Mouse (Mus musculus): ENCODE measurements at regions not wholly inside any gene's neighbourhood (a gene's known extent, or its start where the extent isn't known, plus 50 kb on each side); places are given as distances from the start of the nearest gene placed in this dataset.
"Not testable (repeated sequence)": the region's sequence is repeated elsewhere in the genome, so short reads cannot be mapped to it uniquely, and the experiment has no call there.

DNA sequence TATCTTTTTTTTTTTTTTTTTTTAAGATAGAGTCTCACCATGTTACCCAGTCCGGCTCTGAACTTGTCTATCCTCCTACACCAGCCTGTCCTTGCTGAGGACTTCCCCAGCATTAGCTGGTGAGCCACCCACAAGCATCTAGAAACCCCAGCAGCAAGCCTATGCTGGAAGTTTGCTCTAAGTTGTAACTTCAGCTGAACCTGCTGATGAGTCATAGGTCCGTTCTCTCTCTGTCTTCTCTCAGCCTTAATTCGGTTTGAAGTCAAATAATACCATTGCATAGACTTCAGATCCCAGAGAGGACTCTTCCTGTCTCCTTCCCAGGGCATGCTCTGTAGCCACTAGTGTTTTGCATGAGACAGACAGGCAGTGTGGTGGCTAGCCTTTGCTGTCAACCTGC lies 68.3 kb upstream of the Myrip start:
- ATAC-seq (ENCODE audit: low TSS enrichment): 0 out of 2 replicates have a peak, but pooled peaks have one; percentile 42

- ATAC-seq (ENCODE audit: low TSS enrichment): not testable (repeated sequence)
Observed at GRCm38 (mm10) chr9:120235054-120235453, 66.3 kb upstream of the Myrip start.

DNA sequence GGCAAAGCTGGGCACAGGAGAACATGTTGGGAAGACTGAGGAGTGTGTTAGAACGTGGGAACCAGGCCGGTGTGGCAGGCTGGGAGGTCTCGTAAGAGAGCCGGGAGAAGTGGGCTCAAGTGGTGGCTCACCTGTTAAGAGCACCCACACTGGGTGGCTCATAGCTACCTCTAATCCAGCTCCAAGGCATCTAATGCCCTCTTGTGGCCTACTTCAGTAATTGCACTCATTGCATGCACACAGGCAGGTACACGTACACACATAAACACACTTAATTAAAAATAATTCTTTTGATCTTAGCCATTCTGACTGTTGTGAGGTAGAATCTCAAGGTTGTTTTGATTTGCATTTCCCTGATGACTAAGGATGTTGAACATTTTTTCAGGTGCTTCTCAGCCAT lies 55.9 kb upstream of the Myrip start:
- no peak for ATAC-seq (ENCODE audit: low TSS enrichment)

DNA sequence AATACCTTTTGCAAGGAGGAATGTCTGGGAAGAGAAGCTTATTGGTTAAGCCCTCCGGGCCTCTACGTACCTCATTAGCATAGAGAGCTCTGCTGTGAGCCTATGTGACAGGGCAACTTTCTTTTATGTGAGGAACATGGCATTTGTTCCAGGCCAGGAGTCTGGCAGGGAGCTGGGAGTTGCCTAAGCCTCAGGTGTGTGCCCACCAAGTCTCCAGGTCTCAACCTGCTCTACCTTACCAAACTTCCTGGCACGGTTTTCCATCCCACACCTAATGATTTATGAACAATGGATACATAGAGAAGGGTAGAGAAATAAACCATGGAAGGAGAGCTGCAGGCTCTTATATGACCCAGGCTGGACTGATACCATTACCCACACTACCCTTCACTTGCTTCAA lies 52.6 kb upstream of the Myrip start:
- no peak for ATAC-seq (ENCODE audit: low TSS enrichment)

All from frontal cortex, adult (tissue).